ENCODE assay signal across 8 mouse cellular contexts in the genomic region with DNA sequence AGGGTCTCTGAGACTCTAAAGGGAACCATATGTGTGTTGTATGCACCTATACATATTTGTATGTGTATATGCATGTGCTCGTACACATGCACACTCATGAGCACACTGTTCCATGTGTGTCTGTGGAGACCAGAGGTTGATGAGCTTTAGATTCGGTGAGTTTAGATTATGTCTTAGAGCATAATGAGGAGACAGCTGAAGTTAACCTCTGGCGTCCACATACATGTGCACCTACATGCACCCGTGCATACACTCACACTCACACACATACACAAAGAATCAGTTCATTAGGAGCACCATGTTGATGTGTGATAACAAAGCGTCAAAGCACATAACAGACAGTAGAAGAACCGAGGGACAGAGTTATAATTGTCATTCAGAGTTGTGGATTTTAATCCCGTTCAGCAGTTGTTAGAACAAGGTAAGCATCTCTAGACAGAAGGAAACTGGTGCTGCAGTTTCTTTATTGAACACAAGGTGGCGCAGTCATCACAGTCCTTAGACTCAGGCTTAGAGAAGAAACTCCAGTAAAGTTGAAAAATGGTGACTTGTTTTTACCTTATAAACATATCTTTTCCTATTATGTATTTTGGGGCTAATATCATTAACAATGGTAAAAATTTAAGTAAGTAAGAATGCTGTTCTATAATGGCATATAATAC. TPM values are rescaled to one million over a fixed set of nuclear protein-coding genes. Genes with fewer than 3 reads are reported as not detected.
DNase-seq lines count a peak whose midpoint lies in the region; ATAC-seq and TF ChIP-seq lines count a peak whose summit lies in the region.
"Had no signal": no experiment of that assay in that cellular context is flagged by ENCODE, and none has a peak within 500 bp of the region (broad histone marks: within the 10 kb centered on the region; RNA-seq: fewer than 3 reads in every experiment).

No protein-coding gene starts in this region.

- H3K4me2 ChIP-seq in hindbrain, embryonic 11.5 days (replicated peaks; ENCODE audit: low read depth, low read length): no peak overlapping the region
- H3K4me2 ChIP-seq: heart, embryonic 15.5 days had no signal

- no peaks in the 10 kb centered on the region for H3K27me3 ChIP-seq in ES-Bruce4 (ENCODE audit: control insufficient read depth, insufficient read depth, low read length, poor library complexity, severe bottlenecking)
- H3K27me3 ChIP-seq in embryonic facial prominence, embryonic 10.5 days (replicated peaks; ENCODE audit: low read depth, poor library complexity, severe bottlenecking): no peaks in the 10 kb centered on the region
- no peaks in the 10 kb centered on the region for H3K27me3 ChIP-seq in hindbrain, embryonic 11.5 days (ENCODE audit: control insufficient read depth, insufficient read depth, low read length)
- H3K27me3 ChIP-seq: heart, embryonic 15.5 days had no signal

- H3K9me3 ChIP-seq in ES-Bruce4 (replicated peaks; ENCODE audit: control insufficient read depth, insufficient read depth, low read length, poor library complexity, severe bottlenecking): no peaks in the 10 kb centered on the region
- H3K9me3 ChIP-seq in embryonic facial prominence, embryonic 10.5 days: no peaks in the 10 kb centered on the region
- no peaks in the 10 kb centered on the region for H3K9me3 ChIP-seq in hindbrain, embryonic 11.5 days (ENCODE audit: control insufficient read depth, low read length)
- H3K9me3 ChIP-seq: heart, embryonic 15.5 days had no signal

- H3K27ac ChIP-seq in ES-Bruce4 (ENCODE audit: insufficient read depth, low read length): no peak overlapping the region
- H3K27ac ChIP-seq in embryonic facial prominence, embryonic 10.5 days (replicated peaks): no peak overlapping the region
- no peak overlapping the region for H3K27ac ChIP-seq in hindbrain, embryonic 11.5 days (ENCODE audit: low read depth, low read length)
- H3K27ac ChIP-seq: heart, embryonic 15.5 days had no signal

- H3K36me3 ChIP-seq in ES-Bruce4 (ENCODE audit: control insufficient read depth, insufficient read depth, low read length, poor library complexity, severe bottlenecking): no peaks in the 10 kb centered on the region; the same call in 1 of the 2 replicates
- H3K36me3 ChIP-seq in embryonic facial prominence, embryonic 10.5 days (replicated peaks): no peaks in the 10 kb centered on the region; the same call in 1 of the 2 replicates
- H3K36me3 ChIP-seq in hindbrain, embryonic 11.5 days (ENCODE audit: control insufficient read depth, insufficient read depth, low read length): no peaks in the 10 kb centered on the region

- no peak for TF ChIP-seq EP300 in ES-Bruce4 (IDR thresholded peaks at IDR 0.05; ENCODE audit: insufficient read depth, low read depth, low read length)

- H3K4me3 ChIP-seq in ES-Bruce4 (ENCODE audit: low read depth, low read length): no peak overlapping the region
- H3K4me3 ChIP-seq in embryonic facial prominence, embryonic 10.5 days: no peak overlapping the region
- H3K4me3 ChIP-seq in hindbrain, embryonic 11.5 days (ENCODE audit: low read depth, low read length): no peak overlapping the region
- H3K4me3 ChIP-seq: heart, embryonic 15.5 days had no signal

- peak; percentile 52 to 53 for DNase-seq in adrenal gland, adult 18-20 months (ENCODE audit: low spot score in 2 of 2)
- DNase-seq in embryonic facial prominence, embryonic 10.5 days (ENCODE audit: low spot score): peak; percentile 62
- peak; percentile 82 for DNase-seq in hindbrain, embryonic 11.5 days (ENCODE audit: low spot score)
- peak; percentile 75 for DNase-seq in layer of hippocampus, adult 9-10 months (ENCODE audit: low spot score)
- DNase-seq in lung, postnatal 10 days: peak; percentile 61
- DNase-seq in retina, postnatal 7 days (ENCODE audit: low read depth, low spot score): peak; percentile 61

- ATAC-seq in hindbrain, embryonic 11.5 days (ENCODE audit: low FRiP score): peak; percentile 76

- 45% methylated on average over 8 of the region's 8 CpGs for WGBS in embryonic facial prominence, embryonic 10.5 days
- 47% methylated on average over 8 of the region's 8 CpGs for WGBS in hindbrain, embryonic 11.5 days

- H3K9ac ChIP-seq in ES-Bruce4 (ENCODE audit: low read depth, poor library complexity, severe bottlenecking): no peak overlapping the region
- H3K9ac ChIP-seq in hindbrain, embryonic 11.5 days (ENCODE audit: low read depth, low read length): no peak overlapping the region
- H3K9ac ChIP-seq: heart, embryonic 15.5 days had no signal

- peak; percentile 44 for TF ChIP-seq CTCF in ES-Bruce4 (IDR thresholded peaks at IDR 0.05; ENCODE audit: low read depth, low read length)

- H3K4me1 ChIP-seq in ES-Bruce4 (ENCODE audit: control insufficient read depth, insufficient read depth, low read length): no peaks in the 10 kb centered on the region
- H3K4me1 ChIP-seq in embryonic facial prominence, embryonic 10.5 days: peaks cover 6% of the 10 kb centered on the region
- no peaks in the 10 kb centered on the region for H3K4me1 ChIP-seq in hindbrain, embryonic 11.5 days (replicated peaks; ENCODE audit: control insufficient read depth, insufficient read depth, low read length)

- no peak for TF ChIP-seq POLR2A in ES-Bruce4 (IDR thresholded peaks at IDR 0.05; ENCODE audit: insufficient read depth, low read length)

RNA-seq across cellular contexts. Expression of gene Cyb5r4, which starts 5.7 kb away (rescaled TPM):
- 49.6 and 51.0 TPM in 2 replicates for polyA plus RNA-seq in ES-Bruce4 (2011; ENCODE audit: insufficient read depth, insufficient read length, low read depth, missing spikeins)
- total RNA-seq in adrenal gland, adult 18-20 months (2021): 10 to 100 TPM; 37.0 to 41.4 TPM
- 70.9 and 72.8 TPM in 2 replicates for polyA plus RNA-seq in embryonic facial prominence, embryonic 10.5 days (2016; fragmentation: Nextera tagmentation; extraction: Ambion mirVana)
- polyA plus RNA-seq in hindbrain, embryonic 11.5 days (2014; fragmentation: Nextera tagmentation; extraction: Ambion mirVana): 105 and 126 TPM in 2 replicates

RNA-seq across cellular contexts. Expression of gene Ripply2, which starts 12.2 kb away (rescaled TPM):
- not detected in 2 replicates for polyA plus RNA-seq in ES-Bruce4 (2011; ENCODE audit: insufficient read depth, insufficient read length, low read depth, missing spikeins)
- total RNA-seq in adrenal gland, adult 18-20 months (2021): under 1 TPM; 0.83 to 0.93 TPM
- 0.67 TPM in 1 of 2 replicates, not detected in the other for polyA plus RNA-seq in embryonic facial prominence, embryonic 10.5 days (2016; fragmentation: Nextera tagmentation; extraction: Ambion mirVana)
- polyA plus RNA-seq in hindbrain, embryonic 11.5 days (2014; fragmentation: Nextera tagmentation; extraction: Ambion mirVana): 0.93 and 1.5 TPM in 2 replicates
